Mouse (Mus musculus) left cerebral cortex, postnatal 10 days (tissue): ENCODE measurements around the gene Bbs4. TPM values are rescaled to one million over a fixed set of nuclear protein-coding genes. Genes with fewer than 3 reads are reported as not detected.

Experiments
- total RNA-seq, 2 experiments: library from RNA; stranded (reverse); gene quantifications; 2 replicates each; pipeline ENCODE4 v1.2.3; 2021

The Bbs4 gene
- total RNA-seq, 2 experiments from 2014 or later, result 38.5 to 39.5 TPM

Other genes starting within 250 kb of the Bbs4 start
- gene Adpgk, start 62.0 kb downstream of the Bbs4 start, total RNA-seq, result 10 to 100 TPM; 16.7 to 18.5 TPM
- gene Arih1, start 133.1 kb upstream of the Bbs4 start, total RNA-seq, result 100 to 1,000 TPM; 107 TPM
- 10 to 100 TPM; 33.4 to 34.2 TPM for gene Hexa, start 186.0 kb upstream of the Bbs4 start, total RNA-seq
- gene Tmem202, start 186.3 kb upstream of the Bbs4 start, total RNA-seq, result 1 to 10 TPM; 2.7 to 3.6 TPM
- 10 to 100 TPM; 37.5 to 40.1 TPM for gene Celf6, start 224.4 kb upstream of the Bbs4 start, total RNA-seq